Mouse (Mus musculus) hindbrain, embryonic 15.5 days (tissue): ENCODE results near the gene Ramac. TPM values are rescaled to one million over a fixed set of nuclear protein-coding genes. Genes with fewer than 3 reads are reported as not detected.

Experiments used
- ATAC-seq: fragments of 200-750 bp; cut with Nextera tagmentation; 2 replicates; pipeline ENCODE4 v1.8.0; 2017; ENCODE audit warnings: low read depth, moderate number of reproducible peaks, moderate TSS enrichment; ENCODE audit not compliant: low FRiP score
- H3K27ac ChIP-seq: fragments of 300-500 bp; sonication (generic); replicated peaks from 2 replicates; pipeline ENCODE4 v1.5.1; 2015; ENCODE audit warnings: mild to moderate bottlenecking, inconsistent platforms
- H3K27me3 ChIP-seq: fragments of 300-500 bp; sonication (generic); 2 replicates; pipeline ENCODE4 v1.6.1; 2015; ENCODE audit warnings: control low read depth, inconsistent platforms
- H3K36me3 ChIP-seq: fragments of 300-500 bp; sonication (generic); 2 replicates; pipeline ENCODE4 v1.6.1; 2015; ENCODE audit warnings: control low read depth, inconsistent platforms
- H3K4me1 ChIP-seq: fragments of 300-500 bp; sonication (generic); replicated peaks from 2 replicates; pipeline ENCODE4 v1.6.1; 2015; ENCODE audit warnings: control low read depth, inconsistent platforms
- H3K4me2 ChIP-seq: fragments of 300-500 bp; sonication (generic); 2 replicates; pipeline ENCODE4 v1.6.1; 2015; ENCODE audit warnings: moderate library complexity, mild to moderate bottlenecking, inconsistent platforms
- H3K4me3 ChIP-seq: fragments of 300-500 bp; sonication (generic); 2 replicates; pipeline ENCODE4 v1.5.1; 2015; ENCODE audit warnings: mild to moderate bottlenecking, inconsistent platforms
- H3K9ac ChIP-seq: fragments of 300-500 bp; sonication (generic); 2 replicates; pipeline ENCODE4 v1.6.1; 2015; ENCODE audit warnings: inconsistent platforms
- H3K9me3 ChIP-seq: fragments of 300-500 bp; sonication (generic); 2 replicates; pipeline ENCODE4 v1.6.1; 2016; ENCODE audit warnings: control low read depth, inconsistent platforms
- WGBS: fragments of 180-500 bp; shearing (Covaris S2); methylation state at CpG from one replicate; pipeline ENCODE4 v1.1.7; 2015; 5-methylcytosine and 5-hydroxymethylcytosine counted together
- polyA plus RNA-seq: library from polyadenylated mRNA; unstranded; fragments of >200 nt; fragmentation: Nextera tagmentation; extraction: Ambion mirVana; gene quantifications from 2 replicates; pipeline ENCODE4 v1.2.1, GENCODE M21; 2015

Gene Ramac
- 129 and 137 TPM in 2 replicates for polyA plus RNA-seq

GRCm38 (mm10) chr7:81762180-81763109 lies at the start of gene Ramac:
Ramac (plus strand) TSS chr7:81762925.
- peak within 1 kb of the TSS; percentile 92 for H3K27ac ChIP-seq
- peaks cover 27% of the 10 kb centered on the region for H3K4me1 ChIP-seq
- under 1% methylated on average over 55 of the region's 56 CpGs for WGBS
- H3K9ac ChIP-seq: peak within 1 kb of the TSS; percentile 89
- H3K27me3 ChIP-seq: no peaks in the 10 kb centered on the region
- peak within 1 kb of the TSS; percentile 92 for H3K4me2 ChIP-seq
- no peaks in the 10 kb centered on the region for H3K9me3 ChIP-seq
- no peaks in the 10 kb centered on the region for H3K36me3 ChIP-seq
- peak within 1 kb of the TSS; percentile 100 for H3K4me3 ChIP-seq
- ATAC-seq: peak; percentile 97

GRCm38 (mm10) chr7:81718657-81719056 lies 44.1 kb upstream of the Ramac start:
- Histone ChIP-seq H3K27me3 (no peaks in the 10 kb centered on the region), H3K9ac (no peak overlapping the region), H3K27ac (no peak overlapping the region), H3K4me3 (no peak overlapping the region), H3K9me3 (no peaks in the 10 kb centered on the region), H3K4me2 (no peak overlapping the region), H3K4me1 (no peaks in the 10 kb centered on the region), H3K36me3 (no peaks in the 10 kb centered on the region)
- no peak for ATAC-seq
- whole genome bisulfite sequencing: 69% methylated on average over 1 of the region's 1 CpGs

GRCm38 (mm10) chr7:81719216-81719661 lies 43.5 kb upstream of the Ramac start:
- Histone ChIP-seq H3K4me3 (no peak overlapping the region), H3K27me3 (no peaks in the 10 kb centered on the region), H3K27ac (no peak overlapping the region), H3K4me1 (no peaks in the 10 kb centered on the region), H3K9me3 (no peaks in the 10 kb centered on the region), H3K9ac (no peak overlapping the region), H3K4me2 (no peak overlapping the region), H3K36me3 (no peaks in the 10 kb centered on the region)
- no peak for ATAC-seq
- WGBS: 94% methylated on average over 1 of the region's 1 CpGs

DNA sequence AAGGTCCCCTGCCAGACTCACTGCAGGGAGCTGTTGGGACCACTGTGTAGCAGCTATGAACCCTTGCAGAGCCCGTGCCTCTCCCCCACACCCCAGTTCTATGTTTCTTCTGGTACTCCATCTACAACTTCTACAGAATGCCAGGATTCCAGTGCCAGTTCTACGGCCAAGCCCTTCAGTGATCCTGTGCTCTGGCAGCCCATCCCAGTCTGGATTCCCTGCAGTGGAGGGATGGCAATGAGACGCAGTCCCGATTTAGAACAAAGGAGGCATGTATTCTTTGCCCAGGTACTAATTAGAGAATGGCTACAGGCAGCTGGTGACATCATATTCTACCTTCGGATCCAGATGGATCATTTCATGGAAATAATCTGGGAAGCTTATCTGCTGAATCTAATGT lies 41.5 kb upstream of the Ramac start:
- H3K4me1 ChIP-seq: no peaks in the 10 kb centered on the region
- no peaks in the 10 kb centered on the region for H3K27me3 ChIP-seq
- 61% methylated on average over 5 of the region's 5 CpGs for WGBS
- H3K27ac ChIP-seq: no peak overlapping the region
- ATAC-seq: no peak
- H3K9me3 ChIP-seq: no peaks in the 10 kb centered on the region
- no peak overlapping the region for H3K9ac ChIP-seq
- no peak overlapping the region for H3K4me3 ChIP-seq
- H3K4me2 ChIP-seq: no peak overlapping the region
- no peaks in the 10 kb centered on the region for H3K36me3 ChIP-seq

GRCm38 (mm10) chr7:81723851-81724250 lies 38.9 kb upstream of the Ramac start:
- H3K4me3 ChIP-seq: no peak overlapping the region
- no peak overlapping the region for H3K9ac ChIP-seq
- no peaks in the 10 kb centered on the region for H3K4me1 ChIP-seq
- 91% methylated on average over 10 of the region's 10 CpGs for WGBS
- H3K9me3 ChIP-seq: no peaks in the 10 kb centered on the region
- H3K4me2 ChIP-seq: no peak overlapping the region
- H3K36me3 ChIP-seq: no peaks in the 10 kb centered on the region
- no peak for ATAC-seq
- H3K27ac ChIP-seq: no peak overlapping the region
- no peaks in the 10 kb centered on the region for H3K27me3 ChIP-seq

DNA sequence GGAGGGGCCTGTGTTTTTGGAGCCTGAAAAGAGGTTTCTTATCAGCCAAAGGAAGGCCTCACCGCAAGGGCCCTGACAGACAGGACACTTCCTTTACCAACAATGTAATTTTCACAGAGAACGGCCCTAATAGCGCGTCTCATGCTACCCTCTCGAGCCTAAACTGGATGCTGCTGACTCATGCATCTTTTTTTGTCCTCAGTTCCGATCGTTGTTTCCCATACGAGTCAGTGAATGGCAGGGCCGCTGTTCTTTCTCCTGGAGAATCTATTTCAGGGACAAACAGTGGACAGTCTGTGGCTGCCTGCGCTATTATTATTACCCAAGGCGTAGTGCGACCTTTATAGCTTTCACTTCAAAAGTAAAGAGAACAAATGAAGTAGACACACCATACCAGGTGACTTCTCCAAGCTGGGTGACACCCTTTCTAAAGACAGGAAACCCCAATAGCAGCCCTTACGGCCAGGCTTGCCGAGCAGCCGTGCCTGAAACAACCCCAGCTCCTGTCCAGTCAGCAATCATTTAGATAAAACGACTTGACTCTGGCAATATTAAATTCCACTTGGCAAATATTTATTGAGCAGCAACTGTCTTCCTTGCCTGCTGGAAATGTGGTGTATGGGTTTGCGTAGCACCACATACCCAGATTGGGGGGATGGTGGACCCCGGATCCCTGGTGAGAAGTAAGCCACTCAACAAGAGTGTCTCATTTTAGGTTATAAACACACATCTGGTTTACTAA lies 36.6 kb upstream of the Ramac start:
- no peak for ATAC-seq
- H3K4me3 ChIP-seq: no peak overlapping the region
- no peaks in the 10 kb centered on the region for H3K27me3 ChIP-seq
- no peak overlapping the region for H3K9ac ChIP-seq
- no peak overlapping the region for H3K4me2 ChIP-seq
- no peaks in the 10 kb centered on the region for H3K9me3 ChIP-seq
- WGBS: 80% methylated on average over 18 of the region's 18 CpGs
- H3K36me3 ChIP-seq: no peaks in the 10 kb centered on the region
- no peak overlapping the region for H3K27ac ChIP-seq
- H3K4me1 ChIP-seq: no peaks in the 10 kb centered on the region

DNA sequence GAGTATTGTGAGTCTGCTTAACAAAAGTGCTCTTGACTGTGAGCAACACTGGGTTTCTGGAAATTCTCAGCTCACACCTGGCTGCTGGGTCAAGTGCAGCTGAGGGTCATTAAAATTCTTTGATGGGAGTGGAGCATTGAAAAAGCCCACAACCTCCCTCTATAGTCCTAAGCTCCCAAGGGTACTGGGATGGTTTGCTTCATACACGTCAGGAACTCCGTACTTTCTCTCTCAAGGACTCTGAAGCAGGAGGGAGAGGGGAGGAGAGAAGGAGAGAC lies 36.1 kb upstream of the Ramac start:
- no peaks in the 10 kb centered on the region for H3K9me3 ChIP-seq
- ATAC-seq: no peak
- 66% methylated on average over 2 of the region's 2 CpGs for WGBS
- no peak overlapping the region for H3K4me2 ChIP-seq
- H3K9ac ChIP-seq: no peak overlapping the region
- H3K27ac ChIP-seq: no peak overlapping the region
- no peaks in the 10 kb centered on the region for H3K27me3 ChIP-seq
- H3K36me3 ChIP-seq: no peaks in the 10 kb centered on the region
- H3K4me1 ChIP-seq: no peaks in the 10 kb centered on the region
- H3K4me3 ChIP-seq: no peak overlapping the region

GRCm38 (mm10) chr7:81727716-81728115 lies 35.0 kb upstream of the Ramac start:
- WGBS: 88% methylated on average over 9 of the region's 9 CpGs

GRCm38 (mm10) chr7:81729787-81730186 lies 32.9 kb upstream of the Ramac start:
- Histone ChIP-seq H3K9me3 (no peaks in the 10 kb centered on the region), H3K27me3 (no peaks in the 10 kb centered on the region), H3K36me3 (no peaks in the 10 kb centered on the region), H3K4me2 (no peak overlapping the region), H3K4me1 (no peaks in the 10 kb centered on the region), H3K9ac (no peak overlapping the region), H3K27ac (no peak overlapping the region), H3K4me3 (no peak overlapping the region)
- WGBS: 93% methylated on average over 9 of the region's 9 CpGs
- no peak for ATAC-seq

More at GRCm38 (mm10) chr7:81727716-81728115, 35.0 kb upstream of the Ramac start:
- no peaks in the 10 kb centered on the region for H3K9me3 ChIP-seq
- no peak for ATAC-seq
- H3K27me3 ChIP-seq: no peaks in the 10 kb centered on the region
- no peaks in the 10 kb centered on the region for H3K36me3 ChIP-seq
- no peak overlapping the region for H3K4me2 ChIP-seq
- H3K4me1 ChIP-seq: no peaks in the 10 kb centered on the region
- H3K27ac ChIP-seq: no peak overlapping the region
- H3K4me3 ChIP-seq: no peak overlapping the region
- no peak overlapping the region for H3K9ac ChIP-seq

DNA sequence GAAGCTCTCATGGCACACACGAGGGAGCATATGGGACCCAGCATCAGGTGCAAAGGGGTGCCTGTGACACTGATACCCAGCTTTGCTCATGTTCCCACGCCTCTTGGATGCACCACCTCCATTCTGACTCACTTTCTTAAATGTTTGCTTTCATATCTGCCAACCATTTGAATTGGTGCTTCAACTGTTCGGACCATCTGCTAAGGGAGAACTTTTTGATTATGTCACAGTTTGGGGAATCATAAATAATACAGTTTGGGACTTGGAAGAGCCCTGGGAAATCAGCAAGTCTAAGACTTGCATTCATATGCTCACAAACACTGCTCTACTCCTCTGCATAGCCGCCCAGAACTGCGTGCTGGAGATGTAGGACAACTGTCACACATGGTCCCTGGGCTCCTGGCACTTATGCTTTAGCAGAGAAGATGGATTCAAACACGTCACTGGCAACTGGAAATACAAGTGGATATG lies 31.5 kb upstream of the Ramac start:
- Histone ChIP-seq H3K4me2 (no peak overlapping the region), H3K9ac (no peak overlapping the region), H3K36me3 (no peaks in the 10 kb centered on the region), H3K9me3 (no peaks in the 10 kb centered on the region), H3K4me3 (no peak overlapping the region), H3K4me1 (no peaks in the 10 kb centered on the region), H3K27me3 (no peaks in the 10 kb centered on the region), H3K27ac (no peak overlapping the region)
- WGBS: 83% methylated on average over 6 of the region's 6 CpGs
- ATAC-seq: no peak

- Histone ChIP-seq H3K27me3 (no peaks in the 10 kb centered on the region), H3K27ac (no peak overlapping the region), H3K4me3 (no peak overlapping the region), H3K4me2 (no peak overlapping the region), H3K36me3 (no peaks in the 10 kb centered on the region), H3K9me3 (no peaks in the 10 kb centered on the region), H3K9ac (no peak overlapping the region), H3K4me1 (no peaks in the 10 kb centered on the region)
- WGBS: 86% methylated on average over 12 of the region's 12 CpGs
- no peak for ATAC-seq
Observed at GRCm38 (mm10) chr7:81732183-81733089, 30.3 kb upstream of the Ramac start.
